In genomic region chr19:53184216-53184615, GRCm38 (mm10) we compare ENCODE assay signal across 10 mouse cellular contexts. TPM values are rescaled to one million over a fixed set of nuclear protein-coding genes. Genes with fewer than 3 reads are reported as not detected.
A peak's percentile ranks its signal among the peaks of the same experiment; 100 is the strongest.
DNase-seq lines count a peak whose midpoint lies in the region; ATAC-seq and TF ChIP-seq lines count a peak whose summit lies in the region.
"Had no signal": no experiment of that assay in that cellular context is flagged by ENCODE, and none has a peak within 500 bp of the region (broad histone marks: within the 10 kb centered on the region; RNA-seq: fewer than 3 reads in every experiment).

No protein-coding gene starts in this region.

- no peaks in the 10 kb centered on the region for H3K27me3 ChIP-seq in limb, embryonic 10.5 days (ENCODE audit: low read depth, poor library complexity, severe bottlenecking)
- no peaks in the 10 kb centered on the region for H3K27me3 ChIP-seq in stomach, embryonic 14.5 days (ENCODE audit: control insufficient read depth, insufficient read depth, low read length)
- no peaks in the 10 kb centered on the region for H3K27me3 ChIP-seq in midbrain, embryonic 10.5 days (ENCODE audit: low read depth, poor library complexity, severe bottlenecking)
- H3K27me3 ChIP-seq: neural tube, embryonic 13.5 days had no signal

- H3K4me3 ChIP-seq in layer of hippocampus, adult 2 months: no peak overlapping the region; the same call in 1 of the 2 replicates
- H3K4me3 ChIP-seq in limb, embryonic 10.5 days: no peak overlapping the region
- H3K4me3 ChIP-seq in stomach, embryonic 14.5 days (ENCODE audit: low read depth, low read length): no peak overlapping the region
- no peak overlapping the region for H3K4me3 ChIP-seq in midbrain, embryonic 10.5 days
- H3K4me3 ChIP-seq: neural tube, embryonic 13.5 days had no signal

- no peaks in the 10 kb centered on the region for H3K36me3 ChIP-seq in limb, embryonic 10.5 days
- no peaks in the 10 kb centered on the region for H3K36me3 ChIP-seq in stomach, embryonic 14.5 days (ENCODE audit: control insufficient read depth, insufficient read depth, low read length)
- no peaks in the 10 kb centered on the region for H3K36me3 ChIP-seq in midbrain, embryonic 10.5 days
- H3K36me3 ChIP-seq: neural tube, embryonic 13.5 days had no signal

- H3K4me2 ChIP-seq in stomach, embryonic 14.5 days (replicated peaks; ENCODE audit: low read depth, low read length): peak overlapping the region; percentile 14; the same call in 1 of the 2 replicates
- H3K4me2 ChIP-seq: neural tube, embryonic 13.5 days had no signal

- whole genome bisulfite sequencing in limb, embryonic 10.5 days: 67% methylated on average over 10 of the region's 10 CpGs
- 26% methylated on average over 10 of the region's 10 CpGs for WGBS in stomach, embryonic 14.5 days
- 70% methylated on average over 10 of the region's 10 CpGs for WGBS in midbrain, embryonic 10.5 days

- no peak for TF ChIP-seq CTCF in layer of hippocampus, adult 2 months (conservative IDR thresholded peaks at IDR 0.05)
- TF ChIP-seq CTCF in brain, embryonic 14.5 days (IDR thresholded peaks at IDR 0.05; ENCODE audit: borderline replicate concordance, extremely low read depth, insufficient read depth, insufficient read length): no peak

- no peak overlapping the region for H3K9ac ChIP-seq in stomach, embryonic 14.5 days (replicated peaks; ENCODE audit: low read depth, low read length)
- H3K9ac ChIP-seq: neural tube, embryonic 13.5 days had no signal

- H3K4me1 ChIP-seq in limb, embryonic 10.5 days: peaks cover 36% of the 10 kb centered on the region
- H3K4me1 ChIP-seq in stomach, embryonic 14.5 days (ENCODE audit: control insufficient read depth, insufficient read depth, low read length): peaks cover 52% of the 10 kb centered on the region
- peaks cover 42% of the 10 kb centered on the region for H3K4me1 ChIP-seq in midbrain, embryonic 10.5 days

- no peak for ATAC-seq in stomach, embryonic 14.5 days (ENCODE audit: insufficient number of reproducible peaks, insufficient read depth, low FRiP score, low read depth)

- H3K9me3 ChIP-seq in limb, embryonic 10.5 days (replicated peaks): no peaks in the 10 kb centered on the region
- no peaks in the 10 kb centered on the region for H3K9me3 ChIP-seq in stomach, embryonic 14.5 days (ENCODE audit: control insufficient read depth, low read depth, low read length)
- H3K9me3 ChIP-seq in midbrain, embryonic 10.5 days (replicated peaks): no peaks in the 10 kb centered on the region
- H3K9me3 ChIP-seq: neural tube, embryonic 13.5 days had no signal

- DNase-seq in layer of hippocampus, adult 2 months (ENCODE audit: low spot score in 2 of 2): no peak
- DNase-seq in layer of hippocampus, adult 8-10 months (ENCODE audit: low spot score in 2 of 2): no peak
- peak; percentile 14 for DNase-seq in brain, embryonic 14.5 days (ENCODE audit: low read depth)
- DNase-seq in limb, embryonic 10.5 days (ENCODE audit: low spot score): no peak
- no peak for DNase-seq in midbrain, embryonic 10.5 days (ENCODE audit: low spot score)
- DNase-seq in adipocyte (ENCODE audit: low spot score): no peak
- DNase-seq in embryo, embryonic 11 days: no peak
- DNase-seq: cerebellum, postnatal 10 days had no signal

- peak overlapping the region; percentile 60; the same call in 1 of the 2 replicates for H3K27ac ChIP-seq in layer of hippocampus, adult 2 months
- peak overlapping the region; percentile 61; the same call in 1 of the 2 replicates for H3K27ac ChIP-seq in limb, embryonic 10.5 days
- peak overlapping the region; percentile 66; the same call in 1 of the 2 replicates for H3K27ac ChIP-seq in stomach, embryonic 14.5 days (ENCODE audit: low read length)
- no peak overlapping the region for H3K27ac ChIP-seq in midbrain, embryonic 10.5 days (replicated peaks)
- H3K27ac ChIP-seq: neural tube, embryonic 13.5 days had no signal

- no peak for TF ChIP-seq POLR2A in brain, embryonic 14.5 days (IDR thresholded peaks at IDR 0.05; ENCODE audit: borderline replicate concordance, extremely low read depth, insufficient read depth, insufficient read length, poor library complexity, severe bottlenecking)

RNA-seq across cellular contexts. Expression of gene Add3, which starts 44.0 kb away (rescaled TPM):
- total RNA-seq in layer of hippocampus, adult 2 months (2021): 100 to 1,000 TPM; 125 to 129 TPM
- total RNA-seq in layer of hippocampus, adult 8-10 months (2022): 100 to 1,000 TPM; 121 to 162 (median 144) TPM
- 17.7 and 22.8 TPM in 2 replicates for polyA plus RNA-seq in brain, embryonic 14.5 days (2012; rRNA removed)
- 46.4 and 63.7 TPM in 2 replicates for polyA plus RNA-seq in limb, embryonic 10.5 days (2016; fragmentation: Nextera tagmentation; extraction: Ambion mirVana)
- polyA plus RNA-seq in stomach, embryonic 14.5 days (2014; fragmentation: Nextera tagmentation; extraction: Ambion mirVana): 85.5 and 93.2 TPM in 2 replicates
- 48.7 and 50.2 TPM in 2 replicates for polyA plus RNA-seq in midbrain, embryonic 10.5 days (2016; fragmentation: Nextera tagmentation; extraction: Ambion mirVana)
